Mouse (Mus musculus): ENCODE measurements around the gene Fosl1. TPM values are rescaled to one million over a fixed set of nuclear protein-coding genes. Genes with fewer than 3 reads are reported as not detected.
"Not testable (repeated sequence)": the region's sequence is repeated elsewhere in the genome, so short reads cannot be mapped to it uniquely, and the experiment has no call there.

Fosl1 gene
- not detected for total RNA-seq (2021)
- long read RNA-seq, experiment 1: 0 reads
- long read RNA-seq, experiment 2, partial matches to known transcripts: 0 of 1 reads
- long read RNA-seq, experiment 2, other reads (novel, unspliced or antisense): 1 of 1 reads

GRCm38 (mm10) chr19:5447515-5448353 is at the start of gene Fosl1:
Gene Fosl1 (plus strand): TSS chr19:5447547.
- DNase-seq (ENCODE audit: low spot score in 2 of 2): peak in 1 of 2 experiments; percentile 53

- DNase-seq (ENCODE audit: low spot score in 2 of 2): not testable (repeated sequence)
Observed at GRCm38 (mm10) chr19:5401073-5401472, 46.3 kb upstream of the Fosl1 start.

- DNase-seq (ENCODE audit: low spot score in 2 of 2): no peak
Observed at GRCm38 (mm10) chr19:5402293-5402692, 45.1 kb upstream of the Fosl1 start, which contains the start of gene Tsga10ip. Gene Tsga10ip (minus strand): TSS chr19:5402526.

GRCm38 (mm10) chr19:5405924-5406323 is 41.4 kb upstream of the Fosl1 start:
- no peak for DNase-seq (ENCODE audit: low spot score in 2 of 2)

GRCm38 (mm10) chr19:5406531-5407126 is 40.7 kb upstream of the Fosl1 start:
- DNase-seq (ENCODE audit: low spot score in 2 of 2): peak in 1 of 2 experiments; percentile 13

- peak; percentile 34 to 63 for DNase-seq (ENCODE audit: low spot score in 2 of 2)
Observed at GRCm38 (mm10) chr19:5407133-5407532, 40.2 kb upstream of the Fosl1 start.

GRCm38 (mm10) chr19:5408057-5409001 is 39.0 kb upstream of the Fosl1 start:
- no peak for DNase-seq (ENCODE audit: low spot score in 2 of 2)

- DNase-seq (ENCODE audit: low spot score in 2 of 2): no peak
Observed at GRCm38 (mm10) chr19:5409068-5409467, 38.3 kb upstream of the Fosl1 start.

GRCm38 (mm10) chr19:5410641-5411040 is 36.7 kb upstream of the Fosl1 start:
- no peak for DNase-seq (ENCODE audit: low spot score in 2 of 2)

GRCm38 (mm10) chr19:5411961-5412360 is 35.4 kb upstream of the Fosl1 start:
- DNase-seq (ENCODE audit: low spot score in 2 of 2): no peak

GRCm38 (mm10) chr19:5413840-5414239 is 33.5 kb upstream of the Fosl1 start:
- DNase-seq (ENCODE audit: low spot score in 2 of 2): no peak

- DNase-seq (ENCODE audit: low spot score in 2 of 2): no peak
Observed at GRCm38 (mm10) chr19:5414534-5414957, 32.8 kb upstream of the Fosl1 start.

GRCm38 (mm10) chr19:5418750-5419466 is 28.4 kb upstream of the Fosl1 start:
- DNase-seq (ENCODE audit: low spot score in 2 of 2): no peak

GRCm38 (mm10) chr19:5419630-5420029 is 27.7 kb upstream of the Fosl1 start:
- DNase-seq (ENCODE audit: low spot score in 2 of 2): no peak

GRCm38 (mm10) chr19:5420579-5420978 is 26.8 kb upstream of the Fosl1 start:
- no peak for DNase-seq (ENCODE audit: low spot score in 2 of 2)

- DNase-seq (ENCODE audit: low spot score in 2 of 2): no peak
Observed at GRCm38 (mm10) chr19:5421784-5422183, 25.6 kb upstream of the Fosl1 start.

- DNase-seq (ENCODE audit: low spot score in 2 of 2): no peak
Observed at GRCm38 (mm10) chr19:5422267-5422666, 25.1 kb upstream of the Fosl1 start.

- no peak for DNase-seq (ENCODE audit: low spot score in 2 of 2)
Observed at GRCm38 (mm10) chr19:5422895-5423443, 24.4 kb upstream of the Fosl1 start.

GRCm38 (mm10) chr19:5423561-5423960 is 23.8 kb upstream of the Fosl1 start:
- no peak for DNase-seq (ENCODE audit: low spot score in 2 of 2)

All from layer of hippocampus, postnatal 14 days (tissue).